Mouse (Mus musculus) midbrain, embryonic 16.5 days (tissue): Measurements from ENCODE around the gene Ogfod2. TPM values are rescaled to one million over a fixed set of nuclear protein-coding genes. Genes with fewer than 3 reads are reported as not detected.
A peak's percentile ranks its signal among the peaks of the same experiment; 100 is the strongest.

Source experiments
- ATAC-seq: fragments of 200-750 bp; cut with Nextera tagmentation; 2 replicates; pipeline ENCODE4 v1.8.0; 2017; ENCODE audit warnings: moderate TSS enrichment
- H3K27ac ChIP-seq: fragments of 300-500 bp; sonication (generic); 2 replicates; pipeline ENCODE4 v1.5.1; 2014; ENCODE audit warnings: mild to moderate bottlenecking, low read length, mixed read lengths
- H3K27me3 ChIP-seq: fragments of 300-500 bp; sonication (generic); 2 replicates; pipeline ENCODE4 v1.6.1; 2014; ENCODE audit warnings: low read depth, low read length, mixed read lengths; ENCODE audit not compliant: control insufficient read depth, insufficient read depth
- H3K36me3 ChIP-seq: fragments of 300-500 bp; sonication (generic); 2 replicates; pipeline ENCODE4 v1.6.1; 2014; ENCODE audit warnings: mild to moderate bottlenecking, low read length, moderate library complexity, mixed read lengths; ENCODE audit not compliant: control insufficient read depth, insufficient read depth
- H3K4me1 ChIP-seq: fragments of 300-500 bp; sonication (generic); 2 replicates; pipeline ENCODE4 v1.6.1; 2014; ENCODE audit warnings: mild to moderate bottlenecking, low read length, mixed read lengths; ENCODE audit not compliant: control insufficient read depth, insufficient read depth
- H3K4me2 ChIP-seq: fragments of 300-500 bp; sonication (generic); 2 replicates; pipeline ENCODE4 v1.6.1; 2014; ENCODE audit warnings: mild to moderate bottlenecking, low read length, mixed read lengths
- H3K4me3 ChIP-seq: fragments of 300-500 bp; sonication (generic); 2 replicates; pipeline ENCODE4 v1.5.1; 2014; ENCODE audit warnings: low read depth, mild to moderate bottlenecking, low read length, moderate library complexity, mixed read lengths
- H3K9ac ChIP-seq: fragments of 300-500 bp; sonication (generic); 2 replicates; pipeline ENCODE4 v1.6.1; 2014; ENCODE audit warnings: low read depth, low read length, mixed read lengths
- H3K9me3 ChIP-seq: fragments of 300-500 bp; sonication (generic); replicated peaks from 2 replicates; pipeline ENCODE4 v1.6.1; 2014; ENCODE audit warnings: mild to moderate bottlenecking, low read length, mixed read lengths; ENCODE audit not compliant: control insufficient read depth, poor library complexity, severe bottlenecking
- WGBS: fragments of 180-500 bp; shearing (Covaris S2); extraction: QIAGEN DNeasy Blood & Tissue Kit; methylation state at CpG from one replicate; pipeline ENCODE4 v1.1.7; 2014; 5-methylcytosine and 5-hydroxymethylcytosine counted together
- polyA plus RNA-seq: library from polyadenylated mRNA; unstranded; fragments of >200 nt; fragmentation: Nextera tagmentation; extraction: Ambion mirVana; gene quantifications from 2 replicates; pipeline ENCODE4 v1.2.1, GENCODE M21; 2015

The Ogfod2 gene
- polyA plus RNA-seq, 1 experiment from 2014 or later = 43.7 TPM

GRCm38 (mm10) chr5:124078794-124079416 is 33.2 kb upstream of the Ogfod2 start:
- no peak overlapping the region for H3K4me3 ChIP-seq
- no peak overlapping the region for H3K4me2 ChIP-seq
- no peaks in the 10 kb centered on the region for H3K4me1 ChIP-seq
- 63% methylated on average over 9 of the region's 9 CpGs for WGBS
- peak; percentile 81 for ATAC-seq
- no peaks in the 10 kb centered on the region for H3K9me3 ChIP-seq
- no peak overlapping the region for H3K9ac ChIP-seq
- no peaks in the 10 kb centered on the region for H3K36me3 ChIP-seq
- peak overlapping the region; percentile 60 for H3K27ac ChIP-seq
- H3K27me3 ChIP-seq = no peaks in the 10 kb centered on the region

GRCm38 (mm10) chr5:124079880-124080279 is 32.2 kb upstream of the Ogfod2 start:
- 94% methylated on average over 17 of the region's 17 CpGs for WGBS
- no peaks in the 10 kb centered on the region for H3K36me3 ChIP-seq
- H3K27ac ChIP-seq = no peak overlapping the region
- H3K9me3 ChIP-seq = no peaks in the 10 kb centered on the region
- H3K27me3 ChIP-seq = no peaks in the 10 kb centered on the region
- ATAC-seq = no peak
- no peak overlapping the region for H3K9ac ChIP-seq
- H3K4me2 ChIP-seq = no peak overlapping the region
- no peak overlapping the region for H3K4me3 ChIP-seq
- no peaks in the 10 kb centered on the region for H3K4me1 ChIP-seq

- H3K4me1 ChIP-seq = no peaks in the 10 kb centered on the region
- ATAC-seq = no peak
These were observed 29.6 kb upstream of the Ogfod2 start for GRCm38 (mm10) chr5:124082447-124082846.

GRCm38 (mm10) chr5:124082941-124083688 is 29.0 kb upstream of the Ogfod2 start:
- H3K27ac ChIP-seq = no peak overlapping the region
- no peak overlapping the region for H3K4me2 ChIP-seq
- WGBS = 90% methylated on average over 17 of the region's 17 CpGs

More at GRCm38 (mm10) chr5:124082447-124082846, 29.6 kb upstream of the Ogfod2 start:
- Histone ChIP-seq H3K9me3 (no peaks in the 10 kb centered on the region), H3K4me3 (no peak overlapping the region), H3K4me2 (no peak overlapping the region), H3K27me3 (no peaks in the 10 kb centered on the region; the same call in 1 of the 2 replicates), H3K27ac (no peak overlapping the region), H3K36me3 (no peaks in the 10 kb centered on the region), H3K9ac (no peak overlapping the region; the same call in 1 of the 2 replicates)
- WGBS = 92% methylated on average over 10 of the region's 10 CpGs

GRCm38 (mm10) chr5:124083850-124084587 is 28.1 kb upstream of the Ogfod2 start:
- Histone ChIP-seq H3K9me3 (no peaks in the 10 kb centered on the region), H3K4me1 (no peaks in the 10 kb centered on the region), H3K27me3 (no peaks in the 10 kb centered on the region; the same call in 1 of the 2 replicates), H3K27ac (no peak overlapping the region), H3K36me3 (no peaks in the 10 kb centered on the region), H3K9ac (no peak overlapping the region), H3K4me3 (no peak overlapping the region), H3K4me2 (no peak overlapping the region)
- WGBS = 86% methylated on average over 14 of the region's 14 CpGs
- ATAC-seq = no peak

More at GRCm38 (mm10) chr5:124082941-124083688, 29.0 kb upstream of the Ogfod2 start:
- Histone ChIP-seq H3K4me1 (no peaks in the 10 kb centered on the region), H3K27me3 (no peaks in the 10 kb centered on the region; the same call in 1 of the 2 replicates), H3K4me3 (no peak overlapping the region), H3K9me3 (no peaks in the 10 kb centered on the region), H3K36me3 (no peaks in the 10 kb centered on the region), H3K9ac (no peak overlapping the region)
- no peak for ATAC-seq

- Histone ChIP-seq H3K4me2 (no peak overlapping the region), H3K27me3 (no peaks in the 10 kb centered on the region; the same call in 1 of the 2 replicates), H3K9me3 (no peaks in the 10 kb centered on the region), H3K4me1 (no peaks in the 10 kb centered on the region), H3K4me3 (no peak overlapping the region), H3K9ac (no peak overlapping the region), H3K27ac (no peak overlapping the region), H3K36me3 (peaks cover 2% of the 10 kb centered on the region; the same call in 1 of the 2 replicates)
- WGBS = 39% methylated on average over 11 of the region's 11 CpGs
- ATAC-seq = 0 out of 2 replicates have a peak, but pooled peaks have one; percentile 15
These were observed 27.4 kb upstream of the Ogfod2 start for GRCm38 (mm10) chr5:124084588-124085173.

GRCm38 (mm10) chr5:124085513-124085912 is 26.6 kb upstream of the Ogfod2 start:
- WGBS = 78% methylated on average over 3 of the region's 3 CpGs
- no peak for ATAC-seq
- Histone ChIP-seq H3K4me1 (no peaks in the 10 kb centered on the region), H3K4me3 (no peak overlapping the region), H3K9me3 (no peaks in the 10 kb centered on the region), H3K36me3 (peaks cover 3% of the 10 kb centered on the region; the same call in 1 of the 2 replicates), H3K4me2 (no peak overlapping the region), H3K9ac (no peak overlapping the region), H3K27me3 (no peaks in the 10 kb centered on the region; the same call in 1 of the 2 replicates), H3K27ac (no peak overlapping the region)

GRCm38 (mm10) chr5:124086876-124087275 is 25.2 kb upstream of the Ogfod2 start:
- H3K4me2 ChIP-seq = no peak overlapping the region
- H3K36me3 ChIP-seq = peaks cover 3% of the 10 kb centered on the region; the same call in 1 of the 2 replicates
- H3K4me1 ChIP-seq = no peaks in the 10 kb centered on the region
- H3K27me3 ChIP-seq = no peaks in the 10 kb centered on the region; the same call in 1 of the 2 replicates
- H3K9ac ChIP-seq = no peak overlapping the region
- H3K4me3 ChIP-seq = no peak overlapping the region
- WGBS = 85% methylated on average over 4 of the region's 4 CpGs
- ATAC-seq = no peak
- no peak overlapping the region for H3K27ac ChIP-seq
- H3K9me3 ChIP-seq = no peaks in the 10 kb centered on the region
